Comparison of ENCODE assay signal across 13 mouse cellular contexts in the genomic region with DNA sequence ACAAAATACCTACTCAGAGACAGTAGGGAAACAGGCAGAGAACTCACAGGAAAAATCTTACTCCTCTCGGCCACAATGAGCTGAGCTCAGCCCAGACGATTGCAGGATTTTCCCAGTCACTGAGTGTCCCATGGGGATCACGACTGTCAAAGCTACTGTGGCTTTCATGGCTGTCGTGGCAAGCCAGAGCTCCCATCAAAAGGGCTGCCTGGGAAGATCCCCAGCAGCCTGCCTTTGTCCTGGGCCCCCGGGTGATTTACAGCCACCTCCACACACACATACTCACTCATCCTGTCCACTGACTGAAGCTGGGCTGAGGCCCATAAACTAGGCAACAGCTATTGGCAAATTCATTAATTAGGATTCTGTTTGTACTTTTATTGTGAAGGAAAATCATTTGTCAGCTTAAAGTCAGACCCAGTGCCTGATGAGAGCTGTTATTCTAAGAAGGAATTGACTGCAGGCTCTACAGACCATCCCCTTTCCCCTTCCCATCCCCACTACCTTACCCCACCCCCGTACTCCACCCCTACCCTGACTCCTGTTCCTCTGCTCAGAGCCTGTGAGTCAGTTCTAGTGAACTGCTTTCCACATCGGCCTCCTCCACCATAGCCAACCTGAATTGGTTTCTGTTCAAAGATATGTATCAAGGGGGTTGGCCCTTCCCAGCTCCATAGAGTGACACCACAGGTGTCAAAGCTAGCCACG.
DNase-seq lines count a peak whose midpoint lies in the region; ATAC-seq lines count a peak whose summit lies in the region.
"Had no signal": no experiment of that assay in that cellular context is flagged by ENCODE, and none has a peak within 500 bp of the region (broad histone marks: within the 10 kb centered on the region; RNA-seq: fewer than 3 reads in every experiment).

No protein-coding gene starts in this region.

- no peak overlapping the region for H3K4me2 ChIP-seq in kidney, embryonic 14.5 days (replicated peaks; ENCODE audit: low read depth, low read length)
- no peak overlapping the region for H3K4me2 ChIP-seq in neural tube, embryonic 11.5 days (ENCODE audit: low read depth)
- no peak overlapping the region for H3K4me2 ChIP-seq in neural tube, embryonic 15.5 days
- H3K4me2 ChIP-seq: limb, embryonic 13.5 days had no signal

- no peaks in the 10 kb centered on the region for H3K9me3 ChIP-seq in kidney, embryonic 14.5 days (ENCODE audit: control insufficient read depth, low read length)
- no peaks in the 10 kb centered on the region; the same call in 1 of the 2 replicates for H3K9me3 ChIP-seq in neural tube, embryonic 11.5 days (ENCODE audit: control insufficient read depth, low read length)
- H3K9me3 ChIP-seq in neural tube, embryonic 15.5 days (replicated peaks): no peaks in the 10 kb centered on the region
- H3K9me3 ChIP-seq: limb, embryonic 13.5 days had no signal

- H3K36me3 ChIP-seq in kidney, embryonic 14.5 days (ENCODE audit: control insufficient read depth, insufficient read depth, low read length): no peaks in the 10 kb centered on the region
- H3K36me3 ChIP-seq in neural tube, embryonic 11.5 days (ENCODE audit: control insufficient read depth, insufficient read depth, low read length): no peaks in the 10 kb centered on the region
- no peaks in the 10 kb centered on the region for H3K36me3 ChIP-seq in neural tube, embryonic 15.5 days
- H3K36me3 ChIP-seq: limb, embryonic 13.5 days had no signal

- no peak overlapping the region for H3K27ac ChIP-seq in kidney, embryonic 14.5 days (ENCODE audit: low read depth, low read length)
- H3K27ac ChIP-seq in neural tube, embryonic 11.5 days (ENCODE audit: low read depth, low read length): no peak overlapping the region
- H3K27ac ChIP-seq in neural tube, embryonic 15.5 days (replicated peaks): no peak overlapping the region
- H3K27ac ChIP-seq: limb, embryonic 13.5 days had no signal

- H3K4me1 ChIP-seq in kidney, embryonic 14.5 days (ENCODE audit: control insufficient read depth, insufficient read depth, low read length): no peaks in the 10 kb centered on the region
- no peaks in the 10 kb centered on the region; the same call in 1 of the 2 replicates for H3K4me1 ChIP-seq in neural tube, embryonic 11.5 days (ENCODE audit: control insufficient read depth, insufficient read depth, low read length)
- no peaks in the 10 kb centered on the region for H3K4me1 ChIP-seq in neural tube, embryonic 15.5 days

- H3K9ac ChIP-seq in kidney, embryonic 14.5 days (ENCODE audit: low read depth, low read length): no peak overlapping the region
- H3K9ac ChIP-seq in neural tube, embryonic 11.5 days (ENCODE audit: low read length): no peak overlapping the region
- no peak overlapping the region for H3K9ac ChIP-seq in neural tube, embryonic 15.5 days (replicated peaks)
- H3K9ac ChIP-seq: limb, embryonic 13.5 days; liver, postnatal 0 days had no signal

- ATAC-seq in kidney, embryonic 14.5 days (ENCODE audit: low FRiP score, low TSS enrichment): peak; percentile 52; the same call in 1 of the 2 replicates
- ATAC-seq in neural tube, embryonic 11.5 days (ENCODE audit: insufficient read depth, low FRiP score, low TSS enrichment): peak; percentile 86
- ATAC-seq in neural tube, embryonic 15.5 days (ENCODE audit: low FRiP score): no peak
- ATAC-seq: activated CD4-positive, CD25-positive, alpha-beta regulatory T cell, adult 4 months; liver, postnatal 0 days had no signal

- no peaks in the 10 kb centered on the region; the same call in 1 of the 2 replicates for H3K27me3 ChIP-seq in kidney, embryonic 14.5 days (ENCODE audit: control insufficient read depth, insufficient read depth, low read length)
- H3K27me3 ChIP-seq in neural tube, embryonic 11.5 days (ENCODE audit: control insufficient read depth, insufficient read depth, low read length): no peaks in the 10 kb centered on the region
- no peaks in the 10 kb centered on the region for H3K27me3 ChIP-seq in neural tube, embryonic 15.5 days (replicated peaks)

- no peak for DNase-seq in kidney, adult 11 months
- peak; percentile 47 for DNase-seq in neural tube, embryonic 11.5 days (ENCODE audit: low spot score)
- peak; percentile 37 for DNase-seq in embryo, embryonic 11 days
- no peak for DNase-seq in ovary, adult 18-20 months (ENCODE audit: low spot score)
- DNase-seq in adrenal gland, postnatal 36 days: no peak
- DNase-seq: cerebellum, adult 9-11 months; liver, postnatal 0 days; right cerebral cortex, postnatal 14 days had no signal

- WGBS in kidney, embryonic 14.5 days: 37% methylated on average over 8 of the region's 8 CpGs
- WGBS in neural tube, embryonic 11.5 days: 29% methylated on average over 8 of the region's 8 CpGs
- 24% methylated on average over 8 of the region's 8 CpGs for WGBS in neural tube, embryonic 15.5 days

- H3K4me3 ChIP-seq in kidney, embryonic 14.5 days (ENCODE audit: low read length): no peak overlapping the region
- H3K4me3 ChIP-seq in neural tube, embryonic 11.5 days (ENCODE audit: low read depth, low read length): no peak overlapping the region
- no peak overlapping the region for H3K4me3 ChIP-seq in neural tube, embryonic 15.5 days (replicated peaks)
- H3K4me3 ChIP-seq: limb, embryonic 13.5 days; megakaryocyte, embryonic 14.5 days had no signal

Comparison
In these comparisons a context has a peak if more than half of its experiments do, and no peak if none do; other contexts are left out.
1. DNase-seq: peak in neural tube, embryonic 11.5 days (single experiment) and embryo, embryonic 11 days (single experiment); none in kidney, adult 11 months (single experiment), ovary, adult 18-20 months (single experiment) and adrenal gland, postnatal 36 days (0 of 2).